Mouse (Mus musculus): ENCODE measurements around the gene Ogn. TPM values are rescaled to one million over a fixed set of nuclear protein-coding genes. Genes with fewer than 3 reads are reported as not detected.

Ogn gene
- polyA plus RNA-seq, 1 experiment from 2014 or later, result 1.3 TPM

DNA sequence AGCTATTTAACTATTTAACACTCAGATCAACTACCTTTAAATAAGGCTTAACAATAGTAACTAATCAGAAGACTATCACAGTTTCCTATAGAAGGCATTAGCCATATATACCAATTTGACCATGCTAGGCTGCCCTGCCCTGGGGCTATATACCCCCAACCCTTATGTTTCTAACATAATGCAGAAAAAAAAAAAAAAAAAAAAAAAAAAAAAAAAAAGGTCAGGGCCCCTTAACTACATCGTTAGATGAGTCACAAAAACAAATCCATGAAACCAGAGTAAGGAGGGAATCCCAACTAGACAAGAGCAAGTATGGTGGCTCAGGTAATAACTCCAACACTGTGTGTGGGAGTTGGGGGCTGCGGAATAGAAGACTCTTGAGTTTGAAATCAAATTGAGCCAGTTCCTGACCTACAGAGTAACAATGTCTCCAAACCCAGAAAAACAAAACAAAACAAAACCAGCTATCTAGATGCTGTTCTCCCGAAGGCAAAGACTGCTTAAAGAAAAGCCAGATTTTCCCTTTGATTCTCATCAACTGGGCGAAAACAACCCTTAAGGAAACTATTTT lies 44.0 kb downstream of the Ogn start:
- H3K9ac ChIP-seq (replicated peaks), result peak overlapping the region; percentile 76
- 2% methylated on average over 4 of the region's 4 CpGs for WGBS (ENCODE audit: insufficient replicate concordance)
- TF ChIP-seq CTCF (IDR thresholded peaks at IDR 0.05; ENCODE audit: low read depth), result no peak
- no peak for TF ChIP-seq EP300 (IDR thresholded peaks at IDR 0.05; ENCODE audit: low read depth)
- peaks cover 12% of the 10 kb centered on the region for H3K4me1 ChIP-seq (ENCODE audit: insufficient read depth)
- ATAC-seq, result no peak
- H3K4me2 ChIP-seq (ENCODE audit: low read depth, low read length), result peak overlapping the region; percentile 98
- H3K27ac ChIP-seq (ENCODE audit: low read depth), result no peak overlapping the region
- H3K4me3 ChIP-seq (ENCODE audit: low read depth, low read length), result peak overlapping the region; percentile 97
- peaks cover 6% of the 10 kb centered on the region for H3K36me3 ChIP-seq (replicated peaks; ENCODE audit: insufficient read depth, low read length)
- no peak for DNase-seq
- H3K9me3 ChIP-seq (ENCODE audit: low read length), result no peaks in the 10 kb centered on the region
- H3K27me3 ChIP-seq (ENCODE audit: insufficient read depth, low read length), result no peaks in the 10 kb centered on the region

DNA sequence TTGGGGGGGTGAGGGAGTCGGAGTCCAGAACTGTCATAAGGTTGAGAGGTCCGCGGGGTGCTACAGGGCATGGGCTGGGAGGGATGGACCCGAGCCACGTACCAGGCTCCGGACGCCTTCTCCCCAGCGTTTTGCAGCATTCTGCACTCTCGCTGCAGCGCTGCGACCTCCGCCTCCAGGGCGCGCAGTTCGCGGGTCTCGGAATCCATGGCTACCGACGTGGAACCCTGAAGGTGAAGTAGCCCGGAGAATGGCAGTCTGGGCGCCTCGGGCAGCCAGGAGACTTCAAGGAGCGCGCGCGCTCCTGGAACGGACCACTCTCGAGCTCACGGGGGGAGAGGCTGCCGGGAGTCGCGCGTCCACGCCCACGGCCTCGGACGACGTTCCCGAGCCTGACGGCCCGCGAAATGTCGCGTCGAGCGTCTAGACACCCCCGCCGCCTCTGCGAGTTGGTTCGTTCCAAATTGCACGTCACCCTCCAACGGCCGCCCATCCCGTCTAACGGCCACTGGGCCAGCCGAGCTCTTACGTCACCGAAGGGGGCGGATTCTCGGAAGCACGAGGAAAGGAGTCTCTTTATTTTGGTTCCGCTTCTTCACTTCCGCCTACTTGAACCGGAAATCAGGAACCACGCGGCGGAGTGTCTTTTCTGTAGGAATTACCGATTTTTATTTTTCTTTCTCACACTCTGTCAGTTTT lies 44.8 kb downstream of the Ogn start, which contains the start of the genes Cenpp and Nol8:
TSS of gene Cenpp (minus strand) at position 305 of the 699 bp plus-strand sequence.
TSS of gene Nol8 (plus strand) at position 598 of the 699 bp plus-strand sequence.
- WGBS (ENCODE audit: insufficient replicate concordance), result under 1% methylated on average over 67 of the region's 68 CpGs
- peak; percentile 100 for ATAC-seq

DNA sequence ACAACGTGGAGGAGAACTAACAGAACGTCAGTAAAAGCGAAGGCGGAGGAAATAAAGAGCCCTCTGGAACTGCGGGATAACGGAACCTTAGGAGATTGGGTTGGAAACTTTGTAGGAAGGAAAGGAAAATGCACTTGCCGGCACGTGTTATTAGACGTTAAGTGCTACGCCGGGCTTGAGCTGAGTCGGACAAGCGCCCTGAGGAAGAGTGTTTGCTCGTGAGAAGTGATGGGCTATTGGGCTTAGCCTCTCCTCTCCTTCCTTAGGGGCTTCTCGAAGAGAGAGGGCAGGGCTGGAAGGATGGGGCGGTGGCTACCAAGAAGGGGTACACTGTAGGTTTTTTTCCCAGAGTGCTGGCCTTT lies 45.3 kb downstream of the Ogn start:
- no peak for DNase-seq
- no peak for TF ChIP-seq CTCF (IDR thresholded peaks at IDR 0.05; ENCODE audit: low read depth)
- TF ChIP-seq EP300 (IDR thresholded peaks at IDR 0.05; ENCODE audit: low read depth), result no peak; the same call in 1 of the 2 replicates
- Histone ChIP-seq H3K4me3 (ENCODE audit: low read depth, low read length) (peak overlapping the region; percentile 97), H3K27me3 (ENCODE audit: insufficient read depth, low read length) (no peaks in the 10 kb centered on the region), H3K9me3 (ENCODE audit: low read length) (no peaks in the 10 kb centered on the region), H3K36me3 (replicated peaks; ENCODE audit: insufficient read depth, low read length) (peaks cover 12% of the 10 kb centered on the region), H3K9ac (replicated peaks) (peak overlapping the region; percentile 72), H3K27ac (ENCODE audit: low read depth) (peak overlapping the region; percentile 67), H3K4me2 (ENCODE audit: low read depth, low read length) (peak overlapping the region; percentile 95), H3K4me1 (ENCODE audit: insufficient read depth) (peaks cover 12% of the 10 kb centered on the region)
- 0% methylated on average over 16 of the region's 16 CpGs for WGBS (ENCODE audit: insufficient replicate concordance)
- ATAC-seq, result peak; percentile 67

More for the DNA sequence above, 44.8 kb downstream of the Ogn start, which contains the start of the genes Cenpp and Nol8:
- Histone ChIP-seq H3K9ac (replicated peaks) (peak within 1 kb of the TSS; percentile 76), H3K27ac (ENCODE audit: low read depth) (peak within 1 kb of the TSS; percentile 68), H3K4me3 (ENCODE audit: low read depth, low read length) (peak within 1 kb of the TSS; percentile 97), H3K9me3 (ENCODE audit: low read length) (no peaks in the 10 kb centered on the region), H3K4me2 (ENCODE audit: low read depth, low read length) (peak within 1 kb of the TSS; percentile 98), H3K4me1 (ENCODE audit: insufficient read depth) (peaks cover 12% of the 10 kb centered on the region), H3K27me3 (ENCODE audit: insufficient read depth, low read length) (no peaks in the 10 kb centered on the region), H3K36me3 (replicated peaks; ENCODE audit: insufficient read depth, low read length) (peaks cover 11% of the 10 kb centered on the region)
- DNase-seq, result peak; percentile 100
- peak; percentile 17; the same call in 1 of the 2 replicates for TF ChIP-seq CTCF (IDR thresholded peaks at IDR 0.05; ENCODE audit: low read depth)
- peak; percentile 82; the same call in 1 of the 2 replicates for TF ChIP-seq EP300 (IDR thresholded peaks at IDR 0.05; ENCODE audit: low read depth)

Other genes with a start within 250 kb of the Ogn start
- 5.9 and 6.0 TPM in 2 replicates for gene Ippk, start 186.8 kb upstream of the Ogn start, polyA plus RNA-seq (2015; fragmentation: Nextera tagmentation; extraction: Ambion mirVana)
- gene Tes3-ps, start 114.7 kb upstream of the Ogn start, polyA plus RNA-seq (2015; fragmentation: Nextera tagmentation; extraction: Ambion mirVana), result 0.47 TPM in 2 replicates
- gene Ecm2, start 103.2 kb upstream of the Ogn start, polyA plus RNA-seq (2015; fragmentation: Nextera tagmentation; extraction: Ambion mirVana), result 0.31 and 0.38 TPM in 2 replicates
- 0.93 and 1.8 TPM in 2 replicates for gene Aspn, start 63.6 kb upstream of the Ogn start, polyA plus RNA-seq (2015; fragmentation: Nextera tagmentation; extraction: Ambion mirVana)
- gene Omd, start 25.6 kb upstream of the Ogn start, polyA plus RNA-seq (2015; fragmentation: Nextera tagmentation; extraction: Ambion mirVana), result 0.19 and 0.21 TPM in 2 replicates
- gene Cenpp, start 44.7 kb downstream of the Ogn start, polyA plus RNA-seq (2015; fragmentation: Nextera tagmentation; extraction: Ambion mirVana), result 13.7 TPM in 2 replicates
- gene Nol8, start 45.0 kb downstream of the Ogn start, polyA plus RNA-seq (2015; fragmentation: Nextera tagmentation; extraction: Ambion mirVana), result 6.8 and 8.0 TPM in 2 replicates
- gene Iars, start 74.1 kb downstream of the Ogn start, polyA plus RNA-seq (2015; fragmentation: Nextera tagmentation; extraction: Ambion mirVana), result 13.4 and 16.9 TPM in 2 replicates
- gene Gm30302, start 191.0 kb downstream of the Ogn start, polyA plus RNA-seq (2015; fragmentation: Nextera tagmentation; extraction: Ambion mirVana), result 0.04 TPM in 1 of 2 replicates, not detected in the other

Data from liver, postnatal 0 days (tissue).